Mouse (Mus musculus): ENCODE results near the gene 9630041A04Rik.

9630041A04Rik gene

GRCm38 (mm10) chr9:101919324-101919723 is 57.7 kb downstream of the 9630041A04Rik start:
- DNase-seq (ENCODE audit: low read depth, low spot score): no peak

GRCm38 (mm10) chr9:101922846-101923245 is 61.2 kb downstream of the 9630041A04Rik start:
- no peak for DNase-seq (ENCODE audit: low read depth, low spot score)

GRCm38 (mm10) chr9:101924829-101925228 is 63.2 kb downstream of the 9630041A04Rik start:
- no peak for DNase-seq (ENCODE audit: low read depth, low spot score)

GRCm38 (mm10) chr9:101933946-101934573 is 72.4 kb downstream of the 9630041A04Rik start:
- no peak for DNase-seq (ENCODE audit: low read depth, low spot score)

GRCm38 (mm10) chr9:101934887-101935286 is 73.2 kb downstream of the 9630041A04Rik start:
- DNase-seq (ENCODE audit: low read depth, low spot score): no peak

GRCm38 (mm10) chr9:101938066-101938465 is 76.4 kb downstream of the 9630041A04Rik start:
- no peak for DNase-seq (ENCODE audit: low read depth, low spot score)

GRCm38 (mm10) chr9:101939006-101939405 is 77.4 kb downstream of the 9630041A04Rik start:
- peak; percentile 28 for DNase-seq (ENCODE audit: low read depth, low spot score)

GRCm38 (mm10) chr9:101940182-101940581 is 78.5 kb downstream of the 9630041A04Rik start:
- no peak for DNase-seq (ENCODE audit: low read depth, low spot score)

GRCm38 (mm10) chr9:101942058-101942669 is 80.5 kb downstream of the 9630041A04Rik start:
- DNase-seq (ENCODE audit: low read depth, low spot score): no peak

- no peak for DNase-seq (ENCODE audit: low read depth, low spot score)
Observed at GRCm38 (mm10) chr9:101945326-101945725, 83.7 kb downstream of the 9630041A04Rik start.

- no peak for DNase-seq (ENCODE audit: low read depth, low spot score)
Observed at GRCm38 (mm10) chr9:101945814-101946213, 84.2 kb downstream of the 9630041A04Rik start.

GRCm38 (mm10) chr9:101950101-101950500 is 88.5 kb downstream of the 9630041A04Rik start:
- no peak for DNase-seq (ENCODE audit: low read depth, low spot score)

GRCm38 (mm10) chr9:101954529-101954928 is 92.9 kb downstream of the 9630041A04Rik start:
- no peak for DNase-seq (ENCODE audit: low read depth, low spot score)

- no peak for DNase-seq (ENCODE audit: low read depth, low spot score)
Observed at GRCm38 (mm10) chr9:101956228-101956627, 94.6 kb downstream of the 9630041A04Rik start.

- DNase-seq (ENCODE audit: low read depth, low spot score): no peak
Observed at GRCm38 (mm10) chr9:101971806-101972205, 110.2 kb downstream of the 9630041A04Rik start.

GRCm38 (mm10) chr9:101972314-101972713 is 110.7 kb downstream of the 9630041A04Rik start:
- DNase-seq (ENCODE audit: low read depth, low spot score): no peak

GRCm38 (mm10) chr9:101976884-101977465 is 115.3 kb downstream of the 9630041A04Rik start:
- no peak for DNase-seq (ENCODE audit: low read depth, low spot score)

GRCm38 (mm10) chr9:101981161-101981560 is 119.5 kb downstream of the 9630041A04Rik start:
- DNase-seq (ENCODE audit: low read depth, low spot score): no peak

- no peak for DNase-seq (ENCODE audit: low read depth, low spot score)
Observed at GRCm38 (mm10) chr9:101982378-101982777, 120.7 kb downstream of the 9630041A04Rik start.

GRCm38 (mm10) chr9:101986910-101987309 is 125.3 kb downstream of the 9630041A04Rik start:
- DNase-seq (ENCODE audit: low read depth, low spot score): no peak

- DNase-seq (ENCODE audit: low read depth, low spot score): no peak
Observed at GRCm38 (mm10) chr9:101990032-101990431, 128.4 kb downstream of the 9630041A04Rik start.

- DNase-seq (ENCODE audit: low read depth, low spot score): peak; percentile 28
Observed at GRCm38 (mm10) chr9:101990836-101991235, 129.2 kb downstream of the 9630041A04Rik start.

All from brain, embryonic 18.5 days (tissue).